Mouse (Mus musculus): ENCODE data around the gene B4galt3. TPM values are rescaled to one million over a fixed set of nuclear protein-coding genes. Genes with fewer than 3 reads are reported as not detected.

The B4galt3 gene
- polyA plus RNA-seq, 1 experiment from 2014 or later, result 50.6 TPM

GRCm38 (mm10) chr1:171226780-171227179, 43.3 kb upstream of the B4galt3 start:
- H3K9ac ChIP-seq (ENCODE audit: low read depth, low read length), result no peak overlapping the region
- 0 out of 2 replicates have a peak overlapping the region, but pooled peaks have one; percentile 20 for H3K4me2 ChIP-seq
- no peak overlapping the region for H3K27ac ChIP-seq (ENCODE audit: low read depth, low read length)
- no peaks in the 10 kb centered on the region for H3K27me3 ChIP-seq (replicated peaks; ENCODE audit: control insufficient read depth, insufficient read depth, low read length)
- no peaks in the 10 kb centered on the region for H3K36me3 ChIP-seq (ENCODE audit: control insufficient read depth, insufficient read depth, low read length)
- H3K9me3 ChIP-seq (ENCODE audit: control insufficient read depth, low read length), result no peaks in the 10 kb centered on the region
- ATAC-seq (replicated peaks; ENCODE audit: low FRiP score) (no peak), DNase-seq (ENCODE audit: low spot score) (no peak)
- no peak overlapping the region for H3K4me3 ChIP-seq (ENCODE audit: low read depth, low read length)
- WGBS, result 51% methylated on average over 4 of the region's 4 CpGs
- H3K4me1 ChIP-seq (replicated peaks; ENCODE audit: control insufficient read depth, insufficient read depth, low read length), result peaks cover 5% of the 10 kb centered on the region; the same call in 1 of the 2 replicates

GRCm38 (mm10) chr1:171227879-171228278, 42.2 kb upstream of the B4galt3 start:
- no peaks in the 10 kb centered on the region for H3K36me3 ChIP-seq (ENCODE audit: control insufficient read depth, insufficient read depth, low read length)
- H3K27ac ChIP-seq (ENCODE audit: low read depth, low read length), result no peak overlapping the region
- H3K4me3 ChIP-seq (ENCODE audit: low read depth, low read length), result no peak overlapping the region
- H3K9me3 ChIP-seq (ENCODE audit: control insufficient read depth, low read length), result no peaks in the 10 kb centered on the region
- H3K9ac ChIP-seq (ENCODE audit: low read depth, low read length), result no peak overlapping the region
- ATAC-seq (replicated peaks; ENCODE audit: low FRiP score) (no peak), DNase-seq (ENCODE audit: low spot score) (no peak)
- H3K4me1 ChIP-seq (replicated peaks; ENCODE audit: control insufficient read depth, insufficient read depth, low read length), result peaks cover 15% of the 10 kb centered on the region
- H3K4me2 ChIP-seq, result no peak overlapping the region
- no peaks in the 10 kb centered on the region for H3K27me3 ChIP-seq (replicated peaks; ENCODE audit: control insufficient read depth, insufficient read depth, low read length)
- WGBS, result 52% methylated on average over 1 of the region's 1 CpGs

GRCm38 (mm10) chr1:171229750-171230149, 40.4 kb upstream of the B4galt3 start:
- no peak overlapping the region for H3K4me3 ChIP-seq (ENCODE audit: low read depth, low read length)
- WGBS, result 67% methylated on average over 6 of the region's 6 CpGs
- H3K27me3 ChIP-seq (replicated peaks; ENCODE audit: control insufficient read depth, insufficient read depth, low read length), result no peaks in the 10 kb centered on the region
- peaks cover 3% of the 10 kb centered on the region; the same call in 1 of the 2 replicates for H3K36me3 ChIP-seq (ENCODE audit: control insufficient read depth, insufficient read depth, low read length)
- H3K4me1 ChIP-seq (replicated peaks; ENCODE audit: control insufficient read depth, insufficient read depth, low read length), result peaks cover 28% of the 10 kb centered on the region
- DNase-seq (ENCODE audit: low spot score), result no peak
- no peak overlapping the region for H3K9ac ChIP-seq (ENCODE audit: low read depth, low read length)
- no peak for ATAC-seq (replicated peaks; ENCODE audit: low FRiP score)
- no peaks in the 10 kb centered on the region for H3K9me3 ChIP-seq (ENCODE audit: control insufficient read depth, low read length)
- H3K4me2 ChIP-seq, result no peak overlapping the region
- no peak overlapping the region for H3K27ac ChIP-seq (ENCODE audit: low read depth, low read length)

- ATAC-seq (replicated peaks; ENCODE audit: low FRiP score) (no peak), DNase-seq (ENCODE audit: low spot score) (no peak)
- WGBS, result 70% methylated on average over 3 of the region's 3 CpGs
- no peaks in the 10 kb centered on the region for H3K27me3 ChIP-seq (replicated peaks; ENCODE audit: control insufficient read depth, insufficient read depth, low read length)
- no peak overlapping the region for H3K9ac ChIP-seq (ENCODE audit: low read depth, low read length)
- H3K36me3 ChIP-seq (ENCODE audit: control insufficient read depth, insufficient read depth, low read length), result peaks cover 8% of the 10 kb centered on the region; the same call in 1 of the 2 replicates
- no peaks in the 10 kb centered on the region for H3K9me3 ChIP-seq (ENCODE audit: control insufficient read depth, low read length)
- peaks cover 32% of the 10 kb centered on the region for H3K4me1 ChIP-seq (replicated peaks; ENCODE audit: control insufficient read depth, insufficient read depth, low read length)
- no peak overlapping the region for H3K4me3 ChIP-seq (ENCODE audit: low read depth, low read length)
- no peak overlapping the region for H3K4me2 ChIP-seq
- H3K27ac ChIP-seq (ENCODE audit: low read depth, low read length), result no peak overlapping the region
Observed at GRCm38 (mm10) chr1:171230215-171230614, 39.9 kb upstream of the B4galt3 start.

GRCm38 (mm10) chr1:171231844-171232243, 38.3 kb upstream of the B4galt3 start:
- peak overlapping the region; percentile 30 for H3K4me2 ChIP-seq
- H3K9me3 ChIP-seq (ENCODE audit: control insufficient read depth, low read length), result no peaks in the 10 kb centered on the region
- ATAC-seq (replicated peaks; ENCODE audit: low FRiP score), result no peak
- H3K9ac ChIP-seq (ENCODE audit: low read depth, low read length), result no peak overlapping the region
- peaks cover 19% of the 10 kb centered on the region; the same call in 1 of the 2 replicates for H3K36me3 ChIP-seq (ENCODE audit: control insufficient read depth, insufficient read depth, low read length)
- no peaks in the 10 kb centered on the region for H3K27me3 ChIP-seq (replicated peaks; ENCODE audit: control insufficient read depth, insufficient read depth, low read length)
- DNase-seq (ENCODE audit: low spot score), result no peak
- 49% methylated on average over 4 of the region's 4 CpGs for WGBS
- H3K4me3 ChIP-seq (ENCODE audit: low read depth, low read length), result no peak overlapping the region
- peaks cover 32% of the 10 kb centered on the region for H3K4me1 ChIP-seq (replicated peaks; ENCODE audit: control insufficient read depth, insufficient read depth, low read length)
- no peak overlapping the region for H3K27ac ChIP-seq (ENCODE audit: low read depth, low read length)

- peak overlapping the region; percentile 30 for H3K4me2 ChIP-seq
- no peaks in the 10 kb centered on the region for H3K9me3 ChIP-seq (ENCODE audit: control insufficient read depth, low read length)
- H3K4me3 ChIP-seq (ENCODE audit: low read depth, low read length), result no peak overlapping the region
- no peak overlapping the region for H3K9ac ChIP-seq (ENCODE audit: low read depth, low read length)
- DNase-seq (ENCODE audit: low spot score), result no peak
- 67% methylated on average over 5 of the region's 5 CpGs for WGBS
- peaks cover 24% of the 10 kb centered on the region; the same call in 1 of the 2 replicates for H3K36me3 ChIP-seq (ENCODE audit: control insufficient read depth, insufficient read depth, low read length)
- no peak for ATAC-seq (replicated peaks; ENCODE audit: low FRiP score)
- no peaks in the 10 kb centered on the region for H3K27me3 ChIP-seq (replicated peaks; ENCODE audit: control insufficient read depth, insufficient read depth, low read length)
- H3K4me1 ChIP-seq (replicated peaks; ENCODE audit: control insufficient read depth, insufficient read depth, low read length), result peaks cover 32% of the 10 kb centered on the region
- H3K27ac ChIP-seq (ENCODE audit: low read depth, low read length), result 0 out of 2 replicates have a peak overlapping the region, but pooled peaks have one; percentile 3
Observed at GRCm38 (mm10) chr1:171232348-171232747, 37.8 kb upstream of the B4galt3 start.

- no peaks in the 10 kb centered on the region for H3K27me3 ChIP-seq (replicated peaks; ENCODE audit: control insufficient read depth, insufficient read depth, low read length)
- no peak overlapping the region; the same call in 1 of the 2 replicates for H3K9ac ChIP-seq (ENCODE audit: low read depth, low read length)
- peak; percentile 63 for ATAC-seq (replicated peaks; ENCODE audit: low FRiP score)
- H3K4me2 ChIP-seq, result peak overlapping the region; percentile 30
- H3K36me3 ChIP-seq (ENCODE audit: control insufficient read depth, insufficient read depth, low read length), result peaks cover 31% of the 10 kb centered on the region
- peak overlapping the region; percentile 4; the same call in 1 of the 2 replicates for H3K27ac ChIP-seq (ENCODE audit: low read depth, low read length)
- H3K4me1 ChIP-seq (replicated peaks; ENCODE audit: control insufficient read depth, insufficient read depth, low read length), result peaks cover 32% of the 10 kb centered on the region
- H3K9me3 ChIP-seq (ENCODE audit: control insufficient read depth, low read length), result no peaks in the 10 kb centered on the region
- WGBS, result 42% methylated on average over 12 of the region's 12 CpGs
- peak overlapping the region; percentile 32 for H3K4me3 ChIP-seq (ENCODE audit: low read depth, low read length)
- no peak for DNase-seq (ENCODE audit: low spot score)
Observed at GRCm38 (mm10) chr1:171232800-171233730, 37.1 kb upstream of the B4galt3 start.

GRCm38 (mm10) chr1:171234126-171234525, 36.0 kb upstream of the B4galt3 start, which contains the start of gene Fcer1g:
Fcer1g (minus strand) TSS chr1:171234365.
- no peak for DNase-seq (ENCODE audit: low spot score)
- ATAC-seq (replicated peaks; ENCODE audit: low FRiP score), result no peak
- H3K27ac ChIP-seq (ENCODE audit: low read depth, low read length), result peak within 1 kb of the TSS; percentile 4; the same call in 1 of the 2 replicates
- H3K4me3 ChIP-seq (ENCODE audit: low read depth, low read length), result peak within 1 kb of the TSS; percentile 32
- H3K4me1 ChIP-seq (replicated peaks; ENCODE audit: control insufficient read depth, insufficient read depth, low read length), result peaks cover 32% of the 10 kb centered on the region
- no peaks in the 10 kb centered on the region for H3K9me3 ChIP-seq (ENCODE audit: control insufficient read depth, low read length)
- H3K36me3 ChIP-seq (ENCODE audit: control insufficient read depth, insufficient read depth, low read length), result peaks cover 42% of the 10 kb centered on the region
- WGBS, result 50% methylated on average over 14 of the region's 14 CpGs
- peak within 1 kb of the TSS; percentile 12 for H3K4me2 ChIP-seq
- no peaks in the 10 kb centered on the region for H3K27me3 ChIP-seq (replicated peaks; ENCODE audit: control insufficient read depth, insufficient read depth, low read length)
- H3K9ac ChIP-seq (ENCODE audit: low read depth, low read length), result no peak within 1 kb of the TSS; the same call in 1 of the 2 replicates

Measured in liver, embryonic 11.5 days (tissue).